Mouse (Mus musculus): ENCODE measurements around the gene Lsr. TPM values are rescaled to one million over a fixed set of nuclear protein-coding genes. Genes with fewer than 3 reads are reported as not detected.

The Lsr gene
- polyA plus RNA-seq, 1 experiment from 2014 or later: 16.6 TPM

DNA sequence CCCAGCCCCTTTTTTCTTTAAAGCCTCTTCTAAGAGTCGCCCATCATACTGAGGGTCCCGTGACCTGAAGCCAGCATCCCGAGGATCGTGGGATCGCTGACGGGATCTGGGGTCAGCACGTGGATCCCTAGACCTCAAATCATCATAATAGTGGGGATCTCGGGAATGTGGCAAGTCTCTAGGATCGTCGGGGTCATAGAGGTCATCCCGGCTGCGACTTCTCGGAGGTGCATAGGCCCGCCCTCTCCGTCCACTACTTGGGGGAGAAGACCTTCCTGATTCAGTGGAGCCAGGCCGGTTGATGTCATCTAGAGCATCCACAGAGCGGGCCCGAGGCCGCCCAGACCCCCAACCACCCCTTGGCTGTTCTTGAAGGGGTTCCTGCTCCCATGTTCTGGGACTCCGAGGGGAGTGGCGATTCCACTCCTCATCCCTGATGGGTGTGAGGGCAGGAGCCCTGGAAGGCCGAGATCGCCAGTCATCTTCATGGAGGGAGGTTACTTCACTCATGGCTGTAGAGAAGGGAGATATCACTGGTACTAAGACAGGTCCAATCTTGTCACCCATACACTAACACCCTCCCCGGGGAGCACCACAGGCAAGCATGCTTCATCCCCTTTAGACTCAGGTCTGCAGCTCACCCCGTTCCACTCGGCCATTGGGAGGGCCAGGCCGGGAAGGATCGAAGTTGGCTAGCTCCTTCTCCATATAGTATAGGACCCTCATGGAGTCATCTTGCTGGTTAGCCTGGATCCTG lies 15.0 kb downstream of the Lsr start:
- WGBS: 70% methylated on average over 28 of the region's 28 CpGs

DNA sequence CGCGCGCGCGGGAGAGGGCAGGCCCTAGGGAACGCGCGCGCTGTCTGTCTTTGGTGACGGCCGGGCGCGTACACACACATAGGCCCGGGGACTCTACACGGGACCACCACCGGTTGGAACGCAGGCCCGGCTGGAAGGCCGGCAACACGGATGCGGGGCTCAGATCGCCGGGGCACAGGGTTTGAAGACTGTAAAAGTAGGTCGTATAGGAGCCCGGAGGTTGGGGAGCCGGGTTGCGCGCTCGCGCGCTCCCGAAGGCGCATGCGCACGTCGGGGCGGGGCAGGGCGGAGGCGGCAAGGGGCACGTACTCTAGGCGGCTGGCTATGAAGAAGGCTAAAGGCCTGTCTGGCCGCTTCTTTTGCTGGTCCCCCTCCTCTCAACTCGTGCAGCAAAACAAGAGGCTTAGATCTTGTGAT lies 15.9 kb downstream of the Lsr start:
- H3K4me2 ChIP-seq (ENCODE audit: low read depth): peak overlapping the region; percentile 60
- H3K9ac ChIP-seq (ENCODE audit: low read length): peak overlapping the region; percentile 93
- H3K9me3 ChIP-seq (ENCODE audit: control insufficient read depth, low read length): no peaks in the 10 kb centered on the region
- WGBS: 0% methylated on average over 43 of the region's 43 CpGs
- DNase-seq (ENCODE audit: low spot score) (peak; percentile 92), ATAC-seq (ENCODE audit: insufficient read depth, low FRiP score, low TSS enrichment) (peak; percentile 42)
- no peaks in the 10 kb centered on the region for H3K27me3 ChIP-seq (ENCODE audit: control insufficient read depth, insufficient read depth, low read length)
- H3K27ac ChIP-seq (ENCODE audit: low read depth, low read length): peak overlapping the region; percentile 97
- H3K4me3 ChIP-seq (ENCODE audit: low read depth, low read length): peak overlapping the region; percentile 99
- peaks cover 9% of the 10 kb centered on the region for H3K36me3 ChIP-seq (ENCODE audit: control insufficient read depth, insufficient read depth, low read length)
- H3K4me1 ChIP-seq (ENCODE audit: control insufficient read depth, insufficient read depth, low read length): peaks cover 12% of the 10 kb centered on the region; the same call in 1 of the 2 replicates

More for the DNA sequence above, 15.0 kb downstream of the Lsr start:
- ATAC-seq (ENCODE audit: insufficient read depth, low FRiP score, low TSS enrichment): no peak
- H3K27me3 ChIP-seq (ENCODE audit: control insufficient read depth, insufficient read depth, low read length): no peaks in the 10 kb centered on the region
- peak overlapping the region; percentile 60 for H3K4me2 ChIP-seq (ENCODE audit: low read depth)
- peak overlapping the region; percentile 99 for H3K4me3 ChIP-seq (ENCODE audit: low read depth, low read length)
- H3K36me3 ChIP-seq (ENCODE audit: control insufficient read depth, insufficient read depth, low read length): peaks cover 3% of the 10 kb centered on the region
- peak overlapping the region; percentile 93 for H3K9ac ChIP-seq (ENCODE audit: low read length)
- H3K9me3 ChIP-seq (ENCODE audit: control insufficient read depth, low read length): no peaks in the 10 kb centered on the region
- peak overlapping the region; percentile 97; the same call in 1 of the 2 replicates for H3K27ac ChIP-seq (ENCODE audit: low read depth, low read length)
- no peak for DNase-seq (ENCODE audit: low spot score)
- H3K4me1 ChIP-seq (ENCODE audit: control insufficient read depth, insufficient read depth, low read length): peaks cover 12% of the 10 kb centered on the region; the same call in 1 of the 2 replicates

GRCm38 (mm10) chr7:30956756-30957366 lies 16.4 kb downstream of the Lsr start, which contains the start of gene Usf2:
Gene Usf2, minus strand, starts transcription at chr7:30956803.
- Histone ChIP-seq H3K27me3 (ENCODE audit: control insufficient read depth, insufficient read depth, low read length) (no peaks in the 10 kb centered on the region), H3K4me1 (ENCODE audit: control insufficient read depth, insufficient read depth, low read length) (peaks cover 12% of the 10 kb centered on the region; the same call in 1 of the 2 replicates), H3K4me3 (ENCODE audit: low read depth, low read length) (peak within 1 kb of the TSS; percentile 99), H3K36me3 (ENCODE audit: control insufficient read depth, insufficient read depth, low read length) (peaks cover 13% of the 10 kb centered on the region), H3K4me2 (ENCODE audit: low read depth) (peak within 1 kb of the TSS; percentile 72), H3K9me3 (ENCODE audit: control insufficient read depth, low read length) (no peaks in the 10 kb centered on the region), H3K9ac (ENCODE audit: low read length) (peak within 1 kb of the TSS; percentile 93), H3K27ac (ENCODE audit: low read depth, low read length) (peak within 1 kb of the TSS; percentile 97)
- peak; percentile 79 for DNase-seq (ENCODE audit: low spot score)
- peak; percentile 55 for ATAC-seq (ENCODE audit: insufficient read depth, low FRiP score, low TSS enrichment)
- WGBS: 0% methylated on average over 37 of the region's 82 CpGs

DNA sequence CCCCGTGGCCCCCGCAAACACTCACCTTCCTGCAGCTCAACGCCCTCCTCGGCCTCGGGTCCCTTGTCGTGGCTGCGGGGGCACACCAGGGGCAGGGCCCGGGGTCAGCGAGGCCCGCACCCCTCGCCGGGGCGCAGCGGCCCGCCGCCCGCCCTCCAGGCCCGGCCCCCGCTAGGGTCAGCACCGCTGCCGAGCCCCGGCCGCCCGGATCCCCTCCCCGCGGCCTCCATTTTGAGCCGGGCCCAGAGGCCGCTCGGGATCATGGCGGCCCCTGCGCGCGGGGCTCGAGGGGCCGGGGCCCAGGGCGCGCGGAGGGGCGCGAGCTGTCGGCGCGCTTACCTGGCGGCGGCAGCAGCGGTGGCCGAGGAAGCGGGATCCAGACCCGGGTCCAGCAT lies 16.9 kb downstream of the Lsr start:
- Histone ChIP-seq H3K36me3 (ENCODE audit: control insufficient read depth, insufficient read depth, low read length) (peaks cover 13% of the 10 kb centered on the region), H3K27me3 (ENCODE audit: control insufficient read depth, insufficient read depth, low read length) (no peaks in the 10 kb centered on the region), H3K9ac (ENCODE audit: low read length) (peak overlapping the region; percentile 93), H3K4me2 (ENCODE audit: low read depth) (peak overlapping the region; percentile 72), H3K4me1 (ENCODE audit: control insufficient read depth, insufficient read depth, low read length) (peaks cover 12% of the 10 kb centered on the region; the same call in 1 of the 2 replicates), H3K27ac (ENCODE audit: low read depth, low read length) (peak overlapping the region; percentile 97), H3K9me3 (ENCODE audit: control insufficient read depth, low read length) (no peaks in the 10 kb centered on the region), H3K4me3 (ENCODE audit: low read depth, low read length) (peak overlapping the region; percentile 99)
- DNase-seq (ENCODE audit: low spot score) (no peak), ATAC-seq (ENCODE audit: insufficient read depth, low FRiP score, low TSS enrichment) (peak; percentile 48)
- WGBS: 0% methylated on average over 24 of the region's 49 CpGs

DNA sequence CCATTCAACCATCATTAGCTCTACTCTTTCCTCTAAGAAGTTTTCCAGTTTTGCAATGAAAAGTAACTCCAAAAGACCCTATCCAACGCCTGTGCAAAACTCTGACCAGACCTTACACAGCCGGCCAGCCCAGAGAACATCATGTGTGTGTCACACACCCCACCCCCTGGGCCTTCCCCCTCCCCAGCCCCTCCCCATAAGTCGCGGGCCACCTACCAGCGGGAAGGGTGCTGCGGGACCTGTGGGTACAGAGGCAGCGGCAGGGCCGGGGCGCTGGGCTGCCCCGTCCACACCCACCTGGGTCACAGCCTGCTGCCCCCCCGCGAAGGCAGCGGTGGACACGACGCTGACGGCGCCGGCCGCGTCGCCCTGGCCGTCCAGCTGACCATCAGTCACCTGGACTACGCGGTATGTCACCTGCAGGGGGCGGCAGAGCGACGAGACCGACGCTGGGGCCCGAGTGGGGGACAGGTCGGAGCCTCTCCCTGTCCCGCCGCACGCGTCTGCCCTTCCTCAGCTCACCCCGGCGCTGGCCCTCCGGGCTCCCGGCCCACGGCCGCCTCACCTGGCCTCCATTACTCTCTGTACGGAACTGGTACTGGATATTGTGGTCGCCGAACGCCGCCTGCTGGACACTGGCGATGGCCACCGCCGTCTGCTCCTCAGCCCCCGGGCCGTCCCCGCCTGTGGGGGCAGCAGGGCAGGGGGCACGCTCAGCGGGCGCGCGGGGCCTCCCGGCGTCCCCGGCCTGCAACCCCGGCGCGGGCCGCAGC lies 17.5 kb downstream of the Lsr start:
- Histone ChIP-seq H3K4me1 (ENCODE audit: control insufficient read depth, insufficient read depth, low read length) (peaks cover 12% of the 10 kb centered on the region; the same call in 1 of the 2 replicates), H3K27ac (ENCODE audit: low read depth, low read length) (peak overlapping the region; percentile 97), H3K27me3 (ENCODE audit: control insufficient read depth, insufficient read depth, low read length) (no peaks in the 10 kb centered on the region), H3K9me3 (ENCODE audit: control insufficient read depth, low read length) (no peaks in the 10 kb centered on the region), H3K4me2 (ENCODE audit: low read depth) (peak overlapping the region; percentile 72), H3K36me3 (ENCODE audit: control insufficient read depth, insufficient read depth, low read length) (peaks cover 13% of the 10 kb centered on the region), H3K9ac (ENCODE audit: low read length) (peak overlapping the region; percentile 93), H3K4me3 (ENCODE audit: low read depth, low read length) (peak overlapping the region; percentile 99)
- under 1% methylated on average over 51 of the region's 64 CpGs for WGBS
- peak; percentile 90 for DNase-seq (ENCODE audit: low spot score)
- peak; percentile 79 for ATAC-seq (ENCODE audit: insufficient read depth, low FRiP score, low TSS enrichment)

DNA sequence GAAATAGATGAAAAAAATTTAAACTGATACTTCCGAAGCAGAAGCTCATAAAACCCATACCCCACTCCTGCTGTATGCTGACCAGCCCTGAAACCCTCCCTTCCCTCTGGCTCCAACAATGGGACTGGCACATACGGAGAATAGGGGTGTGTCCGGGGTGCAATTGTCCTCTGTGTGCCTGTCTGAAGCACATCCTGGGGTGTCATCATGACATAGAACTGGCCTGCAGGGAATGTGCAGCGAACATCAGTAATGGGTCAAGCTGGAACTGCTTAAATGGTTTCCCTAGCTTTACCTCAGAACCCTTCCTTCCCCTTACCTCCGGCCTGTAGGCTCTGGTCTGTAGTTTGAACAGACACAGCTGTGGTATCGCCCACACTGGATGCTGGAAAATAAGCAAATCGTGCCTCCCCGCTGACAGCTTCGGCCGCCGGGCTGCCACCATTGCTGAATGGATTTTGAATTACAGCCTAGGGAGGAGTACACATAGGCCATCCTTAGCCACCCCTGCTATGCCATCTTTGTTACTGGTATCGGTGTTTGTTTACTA lies 18.2 kb downstream of the Lsr start:
- H3K27me3 ChIP-seq (ENCODE audit: control insufficient read depth, insufficient read depth, low read length): no peaks in the 10 kb centered on the region
- DNase-seq (ENCODE audit: low spot score): no peak
- peaks cover 12% of the 10 kb centered on the region; the same call in 1 of the 2 replicates for H3K4me1 ChIP-seq (ENCODE audit: control insufficient read depth, insufficient read depth, low read length)
- H3K9me3 ChIP-seq (ENCODE audit: control insufficient read depth, low read length): no peaks in the 10 kb centered on the region
- WGBS: 85% methylated on average over 12 of the region's 12 CpGs
- no peak overlapping the region for H3K27ac ChIP-seq (ENCODE audit: low read depth, low read length)
- no peak overlapping the region for H3K9ac ChIP-seq (ENCODE audit: low read length)
- no peak for ATAC-seq (ENCODE audit: insufficient read depth, low FRiP score, low TSS enrichment)
- peak overlapping the region; percentile 72 for H3K4me2 ChIP-seq (ENCODE audit: low read depth)
- H3K4me3 ChIP-seq (ENCODE audit: low read depth, low read length): peak overlapping the region; percentile 99
- peaks cover 13% of the 10 kb centered on the region for H3K36me3 ChIP-seq (ENCODE audit: control insufficient read depth, insufficient read depth, low read length)

- Histone ChIP-seq H3K27ac (ENCODE audit: low read depth, low read length) (no peak overlapping the region), H3K9ac (ENCODE audit: low read length) (no peak overlapping the region), H3K4me2 (ENCODE audit: low read depth) (no peak overlapping the region), H3K4me1 (ENCODE audit: control insufficient read depth, insufficient read depth, low read length) (peaks cover 12% of the 10 kb centered on the region; the same call in 1 of the 2 replicates), H3K36me3 (ENCODE audit: control insufficient read depth, insufficient read depth, low read length) (peaks cover 15% of the 10 kb centered on the region), H3K9me3 (ENCODE audit: control insufficient read depth, low read length) (no peaks in the 10 kb centered on the region), H3K27me3 (ENCODE audit: control insufficient read depth, insufficient read depth, low read length) (no peaks in the 10 kb centered on the region), H3K4me3 (ENCODE audit: low read depth, low read length) (no peak overlapping the region)
- no peak for ATAC-seq (ENCODE audit: insufficient read depth, low FRiP score, low TSS enrichment)
- DNase-seq (ENCODE audit: low spot score): no peak
- WGBS: 86% methylated on average over 3 of the region's 3 CpGs
Measured at GRCm38 (mm10) chr7:30954036-30954435, 19.2 kb downstream of the Lsr start.

DNA sequence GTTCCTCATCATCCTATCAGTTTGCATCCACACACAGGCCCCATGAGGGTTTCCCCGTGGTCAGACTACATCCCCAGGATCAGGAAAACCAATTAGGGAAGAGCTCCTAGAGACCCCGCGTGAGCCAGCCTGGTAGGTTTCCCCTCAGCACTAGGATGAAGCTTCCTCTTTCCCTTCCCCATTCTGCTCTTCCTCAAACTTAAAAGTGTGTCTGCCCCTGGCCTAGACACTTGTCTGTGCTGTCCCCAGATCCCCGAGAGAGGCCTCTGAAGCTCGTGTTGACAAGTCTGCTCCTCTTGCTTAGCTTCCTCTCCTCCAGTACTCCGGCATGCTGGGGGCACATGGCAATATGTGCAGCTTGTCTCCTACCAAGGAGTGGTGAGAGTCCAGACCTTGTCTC lies 19.8 kb downstream of the Lsr start:
- DNase-seq (ENCODE audit: low spot score) (no peak), ATAC-seq (ENCODE audit: insufficient read depth, low FRiP score, low TSS enrichment) (no peak)
- Histone ChIP-seq H3K27ac (ENCODE audit: low read depth, low read length) (no peak overlapping the region), H3K9ac (ENCODE audit: low read length) (no peak overlapping the region), H3K4me2 (ENCODE audit: low read depth) (no peak overlapping the region), H3K9me3 (ENCODE audit: control insufficient read depth, low read length) (no peaks in the 10 kb centered on the region), H3K27me3 (ENCODE audit: control insufficient read depth, insufficient read depth, low read length) (no peaks in the 10 kb centered on the region), H3K4me3 (ENCODE audit: low read depth, low read length) (no peak overlapping the region), H3K4me1 (ENCODE audit: control insufficient read depth, insufficient read depth, low read length) (peaks cover 11% of the 10 kb centered on the region; the same call in 1 of the 2 replicates), H3K36me3 (ENCODE audit: control insufficient read depth, insufficient read depth, low read length) (peaks cover 15% of the 10 kb centered on the region)
- 94% methylated on average over 6 of the region's 6 CpGs for WGBS
